Mouse (Mus musculus) embryonic facial prominence, embryonic 13.5 days (tissue): ENCODE results near the gene Tnni3k. TPM values are rescaled to one million over a fixed set of nuclear protein-coding genes. Genes with fewer than 3 reads are reported as not detected.

Experiments
- ATAC-seq: fragments of 200-750 bp; cut with Nextera tagmentation; 2 replicates; pipeline ENCODE4 v1.8.0; 2017; ENCODE audit warnings: low read depth; ENCODE audit not compliant: insufficient number of reproducible peaks, insufficient read depth, low FRiP score, low TSS enrichment
- H3K27ac ChIP-seq: fragments of 300-500 bp; sonication (generic); 2 replicates; pipeline ENCODE4 v1.5.1; 2015; ENCODE audit warnings: moderate library complexity, mild to moderate bottlenecking, inconsistent platforms
- H3K27me3 ChIP-seq: fragments of 300-500 bp; sonication (generic); 2 replicates; pipeline ENCODE4 v1.6.1; 2015; ENCODE audit warnings: mild to moderate bottlenecking, inconsistent platforms
- H3K36me3 ChIP-seq: fragments of 300-500 bp; sonication (generic); 2 replicates; pipeline ENCODE4 v1.6.1; 2015; ENCODE audit warnings: mild to moderate bottlenecking, inconsistent platforms
- H3K4me1 ChIP-seq: fragments of 300-500 bp; sonication (generic); 2 replicates; pipeline ENCODE4 v1.6.1; 2015; ENCODE audit warnings: inconsistent platforms
- H3K4me2 ChIP-seq: fragments of 300-500 bp; sonication (generic); 2 replicates; pipeline ENCODE4 v1.6.1; 2015; ENCODE audit warnings: moderate library complexity, mild to moderate bottlenecking, inconsistent platforms
- H3K4me3 ChIP-seq: fragments of 300-500 bp; sonication (generic); 2 replicates; pipeline ENCODE4 v1.5.1; 2015; ENCODE audit warnings: mild to moderate bottlenecking, inconsistent platforms
- H3K9ac ChIP-seq: fragments of 300-500 bp; sonication (generic); 2 replicates; pipeline ENCODE4 v1.6.1; 2015; ENCODE audit warnings: mild to moderate bottlenecking, inconsistent platforms
- H3K9me3 ChIP-seq: fragments of 300-500 bp; sonication (generic); 2 replicates; pipeline ENCODE4 v1.6.1; 2016; ENCODE audit warnings: inconsistent platforms
- WGBS: fragments of 180-500 bp; shearing (Covaris S2); methylation state at CpG from one replicate; pipeline ENCODE4 v1.1.7; 2015; ENCODE audit warnings: mixed read lengths; 5-methylcytosine and 5-hydroxymethylcytosine counted together
- polyA plus RNA-seq: library from polyadenylated mRNA; unstranded; fragments of >200 nt; fragmentation: Nextera tagmentation; extraction: Ambion mirVana; gene quantifications from 2 replicates; pipeline ENCODE4 v1.2.1, GENCODE M21; 2015

Tnni3k gene
- polyA plus RNA-seq, 1 experiment from 2014 or later = 0.08 TPM

- no peak for ATAC-seq
- WGBS = 46% methylated on average over 3 of the region's 3 CpGs
- Histone ChIP-seq H3K4me3 (no peak overlapping the region), H3K36me3 (no peaks in the 10 kb centered on the region), H3K27ac (no peak overlapping the region), H3K9me3 (no peaks in the 10 kb centered on the region), H3K4me1 (no peaks in the 10 kb centered on the region), H3K4me2 (no peak overlapping the region), H3K27me3 (no peaks in the 10 kb centered on the region; the same call in 1 of the 2 replicates), H3K9ac (no peak overlapping the region)
These were observed 297.1 kb downstream of the Tnni3k start for GRCm38 (mm10) chr3:154758089-154758488.

GRCm38 (mm10) chr3:154755225-154755624 is 300.0 kb downstream of the Tnni3k start:
- Histone ChIP-seq H3K4me2 (no peak overlapping the region), H3K27me3 (no peaks in the 10 kb centered on the region), H3K9ac (no peak overlapping the region), H3K27ac (no peak overlapping the region), H3K36me3 (no peaks in the 10 kb centered on the region), H3K4me1 (no peaks in the 10 kb centered on the region), H3K4me3 (no peak overlapping the region), H3K9me3 (no peaks in the 10 kb centered on the region)
- WGBS = 89% methylated on average over 3 of the region's 3 CpGs
- no peak for ATAC-seq

- Histone ChIP-seq H3K9me3 (no peaks in the 10 kb centered on the region), H3K9ac (no peak overlapping the region), H3K36me3 (no peaks in the 10 kb centered on the region), H3K4me2 (no peak overlapping the region), H3K27me3 (no peaks in the 10 kb centered on the region), H3K27ac (no peak overlapping the region), H3K4me3 (no peak overlapping the region), H3K4me1 (no peaks in the 10 kb centered on the region)
- 32% methylated on average over 3 of the region's 3 CpGs for WGBS
- ATAC-seq = no peak
These were observed 300.7 kb downstream of the Tnni3k start for GRCm38 (mm10) chr3:154754505-154754904.

- H3K36me3 ChIP-seq = no peaks in the 10 kb centered on the region
- WGBS = 95% methylated on average over 2 of the region's 2 CpGs
These were observed 310.9 kb downstream of the Tnni3k start for GRCm38 (mm10) chr3:154744317-154744716.

GRCm38 (mm10) chr3:154742927-154743326 is 312.3 kb downstream of the Tnni3k start:
- Histone ChIP-seq H3K27ac (no peak overlapping the region), H3K4me2 (no peak overlapping the region), H3K4me1 (no peaks in the 10 kb centered on the region), H3K9me3 (no peaks in the 10 kb centered on the region), H3K9ac (no peak overlapping the region), H3K4me3 (no peak overlapping the region), H3K27me3 (no peaks in the 10 kb centered on the region), H3K36me3 (no peaks in the 10 kb centered on the region)
- no peak for ATAC-seq
- WGBS = 66% methylated on average over 5 of the region's 5 CpGs

More at GRCm38 (mm10) chr3:154744317-154744716, 310.9 kb downstream of the Tnni3k start:
- Histone ChIP-seq H3K9ac (no peak overlapping the region), H3K4me3 (no peak overlapping the region), H3K4me2 (no peak overlapping the region), H3K4me1 (no peaks in the 10 kb centered on the region), H3K27ac (no peak overlapping the region), H3K9me3 (no peaks in the 10 kb centered on the region), H3K27me3 (no peaks in the 10 kb centered on the region)
- ATAC-seq = no peak

GRCm38 (mm10) chr3:154741496-154741895 is 313.7 kb downstream of the Tnni3k start:
- Histone ChIP-seq H3K27ac (no peak overlapping the region), H3K4me2 (no peak overlapping the region), H3K4me1 (no peaks in the 10 kb centered on the region), H3K4me3 (no peak overlapping the region), H3K9ac (no peak overlapping the region), H3K27me3 (no peaks in the 10 kb centered on the region), H3K9me3 (no peaks in the 10 kb centered on the region), H3K36me3 (no peaks in the 10 kb centered on the region)
- WGBS = 64% methylated on average over 5 of the region's 5 CpGs
- ATAC-seq = no peak

Other genes with a start within 250 kb of the Tnni3k start
- gene Fpgt, start 38.0 kb upstream of the Tnni3k start, polyA plus RNA-seq = 14.0 and 15.3 TPM in 2 replicates
- 0.87 and 0.89 TPM in 2 replicates for gene Lrriq3, start 38.0 kb upstream of the Tnni3k start, polyA plus RNA-seq